Mouse (Mus musculus): ENCODE measurements around the gene Nova2. TPM values are rescaled to one million over a fixed set of nuclear protein-coding genes. Genes with fewer than 3 reads are reported as not detected.

The Nova2 gene
- total RNA-seq, 1 experiment from 2014 or later = 7.2 TPM

- no peak for DNase-seq
Observed at GRCm38 (mm10) chr7:18923711-18924191, 1.9 kb upstream of the Nova2 start.

GRCm38 (mm10) chr7:18924321-18924720 lies 1.4 kb upstream of the Nova2 start:
- DNase-seq = no peak

GRCm38 (mm10) chr7:18926041-18926790 lies 528 bp downstream of the Nova2 start:
- peak; percentile 57 for DNase-seq

GRCm38 (mm10) chr7:18926911-18927310 lies 1.2 kb downstream of the Nova2 start:
- no peak for DNase-seq

GRCm38 (mm10) chr7:18927759-18928158 lies 2.1 kb downstream of the Nova2 start:
- peak; percentile 55 for DNase-seq

GRCm38 (mm10) chr7:18942376-18942775 lies 16.7 kb downstream of the Nova2 start:
- no peak for DNase-seq

- DNase-seq = no peak
Observed at GRCm38 (mm10) chr7:18942815-18943214, 17.1 kb downstream of the Nova2 start.

- peak; percentile 43 for DNase-seq
Observed at GRCm38 (mm10) chr7:18948151-18948550, 22.5 kb downstream of the Nova2 start.

- DNase-seq = no peak
Observed at GRCm38 (mm10) chr7:18949781-18950522, 24.3 kb downstream of the Nova2 start.

GRCm38 (mm10) chr7:18950523-18951315 lies 25.0 kb downstream of the Nova2 start:
- no peak for DNase-seq

GRCm38 (mm10) chr7:18951397-18951796 lies 25.7 kb downstream of the Nova2 start:
- peak; percentile 78 for DNase-seq

GRCm38 (mm10) chr7:18957569-18958383 lies 32.1 kb downstream of the Nova2 start:
- DNase-seq = peak; percentile 84

- no peak for DNase-seq
Observed at GRCm38 (mm10) chr7:18958384-18958766, 32.7 kb downstream of the Nova2 start.

GRCm38 (mm10) chr7:18959446-18959845 lies 33.8 kb downstream of the Nova2 start:
- peak; percentile 54 for DNase-seq

- DNase-seq = no peak
Observed at GRCm38 (mm10) chr7:18962171-18962792, 36.6 kb downstream of the Nova2 start.

- no peak for DNase-seq
Observed at GRCm38 (mm10) chr7:18962795-18963194, 37.1 kb downstream of the Nova2 start.

- no peak for DNase-seq
Observed at GRCm38 (mm10) chr7:18963294-18963843, 37.7 kb downstream of the Nova2 start.

GRCm38 (mm10) chr7:18965312-18965711 lies 39.6 kb downstream of the Nova2 start:
- DNase-seq = no peak

GRCm38 (mm10) chr7:18967603-18968002 lies 41.9 kb downstream of the Nova2 start:
- DNase-seq = peak; percentile 23

- no peak for DNase-seq
Observed at GRCm38 (mm10) chr7:18970956-18971355, 45.3 kb downstream of the Nova2 start.

GRCm38 (mm10) chr7:18978381-18978780 lies 52.7 kb downstream of the Nova2 start:
- no peak for DNase-seq

All from adrenal gland, postnatal 14 days (tissue).